Mouse (Mus musculus) lung, postnatal 14 days (tissue): ENCODE data around the gene Krt18.

Experiments
- DNase-seq: peaks from one replicate; pipeline ENCODE4 v3.0.0; 2021

Gene Krt18

DNA sequence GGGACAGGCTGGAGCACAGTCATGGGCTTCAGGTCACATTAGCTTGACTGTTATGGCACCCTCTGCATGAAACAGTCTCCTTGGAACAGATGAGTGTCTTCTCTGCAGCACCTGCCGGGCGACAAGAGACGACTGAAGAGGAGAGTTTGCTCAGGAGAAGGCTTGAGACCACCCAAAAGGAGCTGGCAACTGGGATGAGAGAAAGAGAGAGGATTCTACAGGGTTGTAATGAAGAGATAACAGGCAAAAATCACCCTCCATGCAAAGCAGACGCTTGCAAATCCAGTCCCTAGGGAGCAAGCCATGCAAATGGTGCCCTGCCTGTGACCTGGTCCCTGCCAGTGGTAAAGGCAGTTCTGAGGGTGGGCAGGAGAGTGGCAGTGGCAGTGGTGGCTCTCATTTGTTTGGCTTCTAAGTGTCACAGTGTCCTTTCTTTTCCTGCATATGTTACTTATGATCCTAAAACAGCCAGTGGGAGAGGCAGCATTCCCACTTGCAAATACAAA, 15.7 kb upstream of the Krt18 start:
- no peak for DNase-seq

DNA sequence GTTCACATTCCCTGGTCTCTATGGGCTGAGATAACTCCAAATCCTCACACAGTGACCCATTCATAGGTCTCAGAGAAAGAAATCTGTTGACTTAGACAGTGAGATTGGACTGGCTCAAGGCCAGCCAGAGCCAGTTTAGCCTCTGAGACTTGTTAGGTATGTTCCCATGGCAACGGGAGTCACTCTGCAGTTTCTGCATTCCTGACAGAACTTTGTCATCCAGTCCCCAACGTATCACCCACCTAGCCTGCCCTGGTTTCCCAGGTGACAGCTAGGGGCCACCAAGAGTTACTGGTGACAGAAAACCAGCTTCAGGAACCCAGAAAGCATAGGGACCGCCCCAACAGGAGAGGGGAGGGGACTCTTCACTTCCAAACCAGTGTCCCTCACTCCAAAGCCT, 14.3 kb upstream of the Krt18 start:
- no peak for DNase-seq

GRCm38 (mm10) chr15:102014848-102015247, 13.1 kb upstream of the Krt18 start:
- no peak for DNase-seq

GRCm38 (mm10) chr15:102016096-102016495, 11.9 kb upstream of the Krt18 start:
- no peak for DNase-seq

DNA sequence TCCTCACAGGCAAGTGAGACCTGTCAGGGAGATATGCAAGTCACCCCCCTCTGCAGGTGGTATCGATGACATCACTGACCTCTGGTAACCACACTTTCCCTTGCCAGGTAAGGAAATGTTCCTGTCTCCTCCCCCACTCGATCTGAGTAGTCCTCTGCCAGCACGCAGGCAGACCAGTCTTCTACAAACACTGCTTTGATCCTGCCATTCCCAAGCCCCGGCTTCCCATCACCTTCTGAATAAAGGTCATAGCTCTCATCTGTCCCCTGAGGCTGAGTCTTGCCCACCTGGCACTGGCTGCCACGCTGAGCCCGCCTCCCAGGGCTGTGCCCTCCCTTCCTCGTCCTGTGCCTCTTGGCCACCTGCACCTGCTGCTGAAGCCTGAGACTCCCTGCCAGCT, 11.2 kb upstream of the Krt18 start:
- DNase-seq, result peak; percentile 34

DNA sequence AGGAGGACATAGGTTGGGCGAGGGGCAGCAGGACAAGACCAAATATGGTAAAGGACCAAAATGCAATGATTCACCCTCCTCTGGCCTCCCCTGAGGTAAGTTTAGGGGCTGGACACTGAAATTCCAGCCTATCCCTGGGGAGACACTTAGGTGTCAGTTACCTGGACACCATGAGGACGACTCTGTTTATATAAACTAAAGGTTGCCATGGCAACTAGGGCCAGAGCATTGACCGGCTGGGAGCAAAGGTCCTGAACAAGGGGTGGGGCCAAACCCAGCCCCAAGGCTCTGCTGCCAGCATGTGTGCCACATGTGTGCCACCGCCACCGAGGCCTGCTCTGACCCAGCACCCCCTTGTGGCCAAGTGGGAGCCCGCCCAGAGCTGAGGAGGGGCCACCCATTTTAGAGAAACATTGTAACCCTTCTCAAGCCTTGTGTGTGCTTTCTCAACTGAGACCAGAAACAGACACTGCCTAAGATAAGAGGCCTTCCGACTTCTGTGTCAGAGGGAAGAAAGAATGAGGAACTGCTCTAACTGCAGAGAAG, 10.0 kb upstream of the Krt18 start:
- DNase-seq, result peak; percentile 58

DNA sequence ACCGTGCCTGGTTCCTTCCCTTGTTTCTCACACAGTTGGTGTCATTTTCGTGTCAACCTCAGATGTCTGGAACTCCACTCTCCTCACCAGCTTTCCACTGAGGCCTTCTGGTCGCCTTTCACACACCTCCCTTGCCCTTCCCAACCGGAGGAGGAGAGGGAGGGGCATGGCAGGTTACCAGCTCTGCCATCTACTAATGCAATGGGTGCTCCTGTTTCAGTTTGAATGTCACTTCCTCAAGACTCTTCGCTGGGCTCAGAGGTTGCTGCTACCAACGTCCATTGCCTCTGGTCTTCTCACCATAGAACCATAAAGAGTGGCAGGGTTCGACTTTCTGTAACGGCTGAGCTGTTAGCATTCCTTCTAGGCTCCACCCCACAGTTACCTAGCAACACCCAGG, 5.5 kb upstream of the Krt18 start:
- DNase-seq, result no peak

- DNase-seq, result no peak
Measured at GRCm38 (mm10) chr15:102023888-102024287, 4.1 kb upstream of the Krt18 start.

GRCm38 (mm10) chr15:102025136-102025872, 2.7 kb upstream of the Krt18 start:
- no peak for DNase-seq

DNA sequence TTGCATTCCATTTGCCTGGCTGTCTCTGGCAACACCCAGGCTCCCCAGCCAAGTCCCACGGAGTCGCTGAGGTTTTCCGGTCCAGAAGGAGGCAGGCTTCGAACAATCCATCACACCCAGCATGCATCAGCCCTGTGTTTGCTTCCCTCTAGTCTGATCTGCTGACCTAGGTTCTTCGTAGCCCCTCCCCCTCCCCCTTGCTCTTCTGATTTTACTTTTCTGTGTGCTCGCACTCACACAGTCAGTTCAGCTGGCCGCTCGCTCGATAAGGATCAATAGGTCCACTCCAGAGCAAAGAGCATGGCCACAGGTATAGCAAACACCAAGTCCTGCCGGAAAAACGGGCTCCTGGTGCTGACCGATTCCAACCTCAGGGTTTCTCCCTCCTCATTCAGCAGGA, 1.6 kb upstream of the Krt18 start:
- DNase-seq, result no peak

DNA sequence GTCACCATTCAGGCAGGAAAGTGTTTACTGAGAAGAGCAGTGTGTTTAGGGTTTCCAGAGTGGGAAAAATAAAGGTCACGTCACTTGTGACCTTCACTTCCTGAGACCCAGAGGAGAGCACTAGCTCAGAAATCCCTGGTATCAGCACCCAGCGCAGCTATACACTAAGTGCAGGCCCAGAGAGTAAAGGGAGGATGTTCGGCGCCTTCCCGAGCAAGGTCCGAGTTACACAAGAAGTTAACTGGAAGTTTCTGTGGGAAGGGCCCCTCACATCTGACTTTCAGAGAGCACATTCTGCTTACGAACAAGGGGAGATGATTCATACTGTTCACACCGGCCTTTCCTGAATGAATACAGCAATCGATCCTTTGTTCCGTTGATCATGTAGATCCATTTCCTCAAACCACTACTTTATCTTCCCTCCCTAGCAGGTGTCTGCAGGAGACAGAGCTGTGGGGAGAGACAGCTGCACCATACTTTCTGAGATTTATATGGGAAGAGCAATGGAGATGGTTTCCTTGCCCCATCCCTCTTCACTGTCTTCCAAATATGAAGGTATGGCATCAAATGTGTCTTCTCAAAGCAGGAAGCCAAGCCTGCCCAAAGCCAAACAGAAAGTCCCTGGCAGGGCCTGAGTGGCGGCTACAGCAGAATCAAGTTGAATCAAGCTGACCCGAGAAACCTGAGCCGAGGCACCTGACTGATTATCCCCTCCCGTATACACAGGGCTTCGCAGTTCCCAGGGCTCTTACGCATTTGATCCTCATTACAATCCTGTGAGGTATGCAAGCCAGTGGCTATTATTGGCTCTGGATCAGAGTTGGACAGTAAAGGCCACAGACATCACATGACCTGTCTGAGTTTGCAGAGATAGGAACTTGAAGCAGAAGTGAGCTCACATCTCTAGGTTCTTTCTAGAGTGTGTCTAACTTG, 6.4 kb downstream of the Krt18 start:
- no peak for DNase-seq

DNA sequence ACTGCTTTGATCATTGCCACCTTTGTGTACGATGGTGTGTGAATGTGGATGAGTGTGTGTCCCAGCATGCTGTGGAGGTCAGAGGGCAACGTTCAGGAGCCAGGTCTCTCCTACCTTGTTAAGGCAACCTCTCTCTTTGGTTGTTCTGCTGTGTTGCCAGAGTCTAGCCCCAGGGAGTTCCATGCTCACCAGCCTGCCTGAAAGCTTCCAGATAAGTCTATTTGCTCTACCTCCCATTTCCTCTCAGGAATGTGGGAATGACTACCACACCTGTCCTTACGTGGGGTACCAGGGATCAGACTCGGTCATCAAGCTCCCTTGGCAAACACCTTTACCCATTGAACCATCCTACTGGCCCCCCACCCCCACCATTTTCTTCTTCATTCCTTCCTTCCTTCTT, 12.3 kb downstream of the Krt18 start:
- DNase-seq, result no peak

DNA sequence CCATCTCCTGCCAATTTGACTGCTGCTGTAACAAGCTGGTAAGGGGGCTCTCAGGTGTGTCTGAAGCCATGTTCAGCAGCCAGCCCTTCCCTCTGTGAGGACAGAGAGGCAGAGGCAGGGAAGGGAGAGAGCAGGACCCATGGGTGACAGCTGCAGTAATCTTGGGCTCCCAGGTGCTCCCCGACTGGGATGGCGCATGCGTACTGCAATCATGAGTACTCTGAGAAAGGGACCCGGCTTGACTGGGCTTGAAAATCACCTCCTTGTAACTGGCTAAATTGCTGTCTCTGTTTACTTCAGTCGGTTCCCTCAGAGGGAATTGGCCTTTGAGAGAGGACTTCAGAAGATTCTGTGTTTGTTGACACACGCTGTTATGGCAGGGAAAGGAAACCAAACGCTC, 14.0 kb downstream of the Krt18 start:
- no peak for DNase-seq

GRCm38 (mm10) chr15:102044745-102045144, 16.8 kb downstream of the Krt18 start:
- no peak for DNase-seq

GRCm38 (mm10) chr15:102045691-102046090, 17.7 kb downstream of the Krt18 start:
- no peak for DNase-seq

- no peak for DNase-seq
Measured at GRCm38 (mm10) chr15:102048006-102048405, 20.0 kb downstream of the Krt18 start.

GRCm38 (mm10) chr15:102049871-102050270, 21.9 kb downstream of the Krt18 start:
- no peak for DNase-seq

GRCm38 (mm10) chr15:102051920-102052683, 24.1 kb downstream of the Krt18 start:
- peak; percentile 31 for DNase-seq

- DNase-seq, result no peak
Measured at GRCm38 (mm10) chr15:102056495-102057174, 28.7 kb downstream of the Krt18 start.

DNA sequence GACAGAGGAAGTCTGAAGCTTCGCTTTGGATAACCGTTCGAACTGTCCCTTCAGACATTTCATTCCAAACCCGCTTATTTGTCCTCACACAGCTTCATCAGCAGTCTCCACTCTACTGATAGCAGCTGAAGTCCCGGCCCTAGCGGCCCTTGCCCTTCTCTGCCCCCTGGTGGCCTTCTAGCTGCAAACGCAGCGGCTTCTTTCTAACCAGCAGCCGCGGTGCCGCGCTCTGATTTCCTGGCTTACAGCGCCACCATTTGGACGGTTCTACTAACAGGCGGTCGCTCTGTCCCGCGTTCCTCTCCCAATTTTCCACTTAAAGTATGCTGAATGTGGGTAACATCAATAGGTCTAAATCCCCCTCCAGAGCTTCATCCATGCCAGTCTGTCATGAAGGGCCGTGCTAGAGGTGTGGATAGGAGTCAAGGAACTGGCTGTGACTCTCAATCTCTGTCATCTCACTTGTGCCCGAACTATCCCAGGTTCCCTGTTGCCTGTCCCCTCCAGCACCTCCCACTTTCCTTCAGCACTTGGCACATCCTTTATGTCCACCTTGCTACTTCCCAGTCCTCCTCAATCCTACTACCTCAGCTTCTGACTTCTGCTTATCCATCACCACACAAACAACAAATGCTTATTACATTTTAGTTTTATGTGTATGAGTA, 37.8 kb downstream of the Krt18 start:
- peak; percentile 98 for DNase-seq
